In the genomic region with DNA sequence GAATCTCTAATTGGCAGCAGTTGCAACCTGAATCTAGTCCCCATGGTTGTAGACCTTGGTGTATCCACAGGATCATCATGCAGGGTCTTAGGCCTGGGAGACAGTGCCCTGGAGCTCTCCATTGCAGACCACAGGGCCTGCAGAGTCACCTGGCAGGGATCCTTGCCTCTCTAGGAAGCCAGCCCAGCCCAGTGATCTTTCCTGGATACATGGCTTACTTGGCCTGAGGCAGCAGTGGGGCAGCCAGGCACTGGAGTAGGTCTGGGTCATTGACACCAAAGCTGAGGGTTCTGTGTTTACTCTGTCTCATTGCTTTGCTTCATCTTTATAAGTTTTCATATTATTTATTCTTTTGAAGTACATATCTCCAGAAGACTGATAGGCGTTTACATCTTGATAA, we compare ENCODE assay signal across 16 mouse cellular contexts. TPM values are rescaled to one million over a fixed set of nuclear protein-coding genes. Genes with fewer than 3 reads are reported as not detected.
DNase-seq lines count a peak whose midpoint lies in the region; ATAC-seq lines count a peak whose summit lies in the region.
"Had no signal": no experiment of that assay in that cellular context is flagged by ENCODE, and none has a peak within 500 bp of the region (broad histone marks: within the 10 kb centered on the region; RNA-seq: fewer than 3 reads in every experiment).

No protein-coding gene starts in this region.

- no peak overlapping the region for H3K4me3 ChIP-seq in kidney, embryonic 14.5 days (ENCODE audit: low read length)
- H3K4me3 ChIP-seq: embryonic facial prominence, embryonic 13.5 days; forebrain, embryonic 15.5 days; liver, embryonic 15.5 days; midbrain, embryonic 13.5 days; neural tube, embryonic 13.5 days had no signal

- no peak overlapping the region for H3K4me2 ChIP-seq in kidney, embryonic 14.5 days (replicated peaks; ENCODE audit: low read depth, low read length)
- H3K4me2 ChIP-seq: embryonic facial prominence, embryonic 13.5 days; forebrain, embryonic 15.5 days; liver, embryonic 15.5 days; midbrain, embryonic 13.5 days; neural tube, embryonic 13.5 days had no signal

- peaks cover 72% of the 10 kb centered on the region for H3K36me3 ChIP-seq in kidney, embryonic 14.5 days (ENCODE audit: control insufficient read depth, insufficient read depth, low read length)

- no peak for ATAC-seq in kidney, embryonic 14.5 days (ENCODE audit: low FRiP score, low TSS enrichment)
- ATAC-seq: forebrain, embryonic 15.5 days; midbrain, embryonic 13.5 days had no signal

- H3K27me3 ChIP-seq in kidney, embryonic 14.5 days (ENCODE audit: control insufficient read depth, insufficient read depth, low read length): no peaks in the 10 kb centered on the region
- H3K27me3 ChIP-seq: embryonic facial prominence, embryonic 13.5 days; forebrain, embryonic 15.5 days; liver, embryonic 15.5 days; midbrain, embryonic 13.5 days; neural tube, embryonic 13.5 days had no signal

- H3K27ac ChIP-seq in kidney, embryonic 14.5 days (ENCODE audit: low read depth, low read length): no peak overlapping the region
- H3K27ac ChIP-seq: embryonic facial prominence, embryonic 13.5 days; forebrain, embryonic 15.5 days; liver, embryonic 15.5 days; midbrain, embryonic 13.5 days; neural tube, embryonic 13.5 days had no signal

- H3K9me3 ChIP-seq in kidney, embryonic 14.5 days (ENCODE audit: control insufficient read depth, low read length): no peaks in the 10 kb centered on the region
- H3K9me3 ChIP-seq: embryonic facial prominence, embryonic 13.5 days; forebrain, embryonic 15.5 days; liver, embryonic 15.5 days; midbrain, embryonic 13.5 days; neural tube, embryonic 13.5 days had no signal

- no peak overlapping the region for H3K9ac ChIP-seq in kidney, embryonic 14.5 days (ENCODE audit: low read depth, low read length)
- H3K9ac ChIP-seq: embryonic facial prominence, embryonic 13.5 days; forebrain, embryonic 15.5 days; liver, embryonic 15.5 days; midbrain, embryonic 13.5 days; neural tube, embryonic 13.5 days had no signal

- 90% methylated on average over 1 of the region's 1 CpGs for WGBS in kidney, embryonic 14.5 days

- DNase-seq in adrenal gland, adult (ENCODE audit: inconsistent age in 2 of 2, low spot score in 1 of 2): peak; percentile 14 to 38
- DNase-seq in adrenal gland, postnatal 4 days (ENCODE audit: low spot score in 2 of 2): no peak
- DNase-seq in kidney, adult 18-20 months: peak; percentile 5
- DNase-seq in urinary bladder, postnatal 14 days (ENCODE audit: low spot score): peak; percentile 6
- no peak for DNase-seq in urinary bladder, adult 18-20 months (ENCODE audit: low spot score in 2 of 2)
- peak; percentile 6 for DNase-seq in skeletal muscle tissue, adult 2 months (ENCODE audit: low read depth, low spot score)
- DNase-seq in frontal cortex, postnatal 10 days (ENCODE audit: low spot score in 2 of 2): no peak
- DNase-seq: lung, postnatal 10 days; spleen, adult 18-20 months; thymus, postnatal 36 days had no signal

- H3K4me1 ChIP-seq in kidney, embryonic 14.5 days (ENCODE audit: control insufficient read depth, insufficient read depth, low read length): no peaks in the 10 kb centered on the region
- H3K4me1 ChIP-seq: embryonic facial prominence, embryonic 13.5 days; forebrain, embryonic 15.5 days; liver, embryonic 15.5 days; midbrain, embryonic 13.5 days; neural tube, embryonic 13.5 days had no signal

RNA-seq across cellular contexts. Expression of gene Fip1l1, which starts 25.9 kb away (rescaled TPM):
- 10 to 100 TPM; 74.2 to 86.6 TPM for total RNA-seq in adrenal gland, postnatal 4 days (2021)
- 69.9 and 110 TPM in 2 replicates for polyA plus RNA-seq in kidney, embryonic 14.5 days (2014; fragmentation: Nextera tagmentation; extraction: Ambion mirVana)

RNA-seq across cellular contexts. Expression of gene Scfd2, which starts 29.6 kb away (rescaled TPM):
- 10 to 100 TPM; 20.1 to 21.1 TPM for total RNA-seq in adrenal gland, postnatal 4 days (2021)
- 11.4 and 18.3 TPM in 2 replicates for polyA plus RNA-seq in kidney, embryonic 14.5 days (2014; fragmentation: Nextera tagmentation; extraction: Ambion mirVana)

Comparison
In these comparisons a context has a peak if more than half of its experiments do, and no peak if none do; other contexts are left out.
1. DNase-seq: peak in adrenal gland, adult (2 of 2), kidney, adult 18-20 months (single experiment), urinary bladder, postnatal 14 days (single experiment) and skeletal muscle tissue, adult 2 months (single experiment); none in adrenal gland, postnatal 4 days (0 of 2), urinary bladder, adult 18-20 months (0 of 2) and frontal cortex, postnatal 10 days (0 of 2).